Mouse (Mus musculus) spleen, adult 18-20 months (tissue): ENCODE data around the gene Kmt2e.

Experiments used
- DNase-seq, 2 experiments: peaks; one replicate each; pipeline ENCODE4 v3.0.0; 2022; ENCODE audit warnings: mixed read lengths in 2 of 2

Kmt2e gene

DNA sequence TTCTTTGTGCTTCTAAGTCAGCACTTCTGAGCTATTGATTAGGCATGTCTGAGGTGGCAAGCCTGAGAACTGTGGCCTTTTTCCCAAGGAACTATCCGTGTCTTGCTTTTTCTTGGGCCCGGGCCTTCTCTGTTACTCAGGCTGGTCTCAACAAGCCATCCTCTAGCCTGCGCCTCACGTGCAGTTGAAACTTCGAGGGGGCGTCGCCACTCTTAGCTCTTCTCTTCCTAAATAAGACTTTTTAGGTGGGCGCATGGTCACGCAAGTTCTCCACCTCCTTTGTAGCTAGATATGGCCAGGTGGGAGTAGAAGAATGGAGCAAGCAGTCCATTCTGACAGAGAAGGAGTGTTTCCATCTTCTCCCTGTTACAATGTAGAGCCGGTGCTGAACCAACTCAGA lies 22.6 kb upstream of the Kmt2e start:
- DNase-seq, result no peak

DNA sequence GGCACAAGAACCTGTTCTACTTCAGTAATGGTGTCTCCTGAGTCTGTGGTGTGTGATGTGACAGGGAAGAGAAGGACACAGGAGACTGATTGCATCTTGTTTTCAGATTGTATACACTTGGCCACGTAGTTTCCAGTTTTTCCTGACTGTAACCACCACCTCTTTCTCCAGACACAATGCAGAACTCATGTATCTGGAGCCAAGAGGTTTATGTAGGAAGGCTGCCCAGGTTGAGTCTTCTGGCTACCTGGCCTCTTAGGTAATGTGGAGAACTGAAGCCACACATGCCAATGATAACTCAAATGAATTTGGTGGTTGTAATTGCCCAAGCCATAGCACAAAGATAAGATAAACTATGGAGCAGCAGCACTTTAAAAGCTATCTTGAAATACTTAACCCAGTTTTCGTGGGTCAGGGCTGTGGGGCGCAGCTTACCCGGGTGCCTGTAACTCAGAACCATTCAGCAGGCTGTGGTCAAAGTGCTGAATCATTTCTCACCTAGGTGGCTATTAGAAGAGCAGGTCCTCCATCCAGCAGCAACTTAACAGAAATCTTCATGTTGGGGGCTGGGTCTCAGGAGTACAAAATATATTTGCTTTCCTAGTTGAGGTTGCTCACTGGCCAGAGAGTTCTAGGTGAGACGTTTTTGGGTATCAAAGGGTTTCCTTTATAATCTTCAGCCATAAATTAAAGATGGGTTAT lies 21.8 kb upstream of the Kmt2e start:
- DNase-seq, result no peak

GRCm38 (mm10) chr5:23413058-23413457 lies 21.2 kb upstream of the Kmt2e start:
- DNase-seq, result no peak

DNA sequence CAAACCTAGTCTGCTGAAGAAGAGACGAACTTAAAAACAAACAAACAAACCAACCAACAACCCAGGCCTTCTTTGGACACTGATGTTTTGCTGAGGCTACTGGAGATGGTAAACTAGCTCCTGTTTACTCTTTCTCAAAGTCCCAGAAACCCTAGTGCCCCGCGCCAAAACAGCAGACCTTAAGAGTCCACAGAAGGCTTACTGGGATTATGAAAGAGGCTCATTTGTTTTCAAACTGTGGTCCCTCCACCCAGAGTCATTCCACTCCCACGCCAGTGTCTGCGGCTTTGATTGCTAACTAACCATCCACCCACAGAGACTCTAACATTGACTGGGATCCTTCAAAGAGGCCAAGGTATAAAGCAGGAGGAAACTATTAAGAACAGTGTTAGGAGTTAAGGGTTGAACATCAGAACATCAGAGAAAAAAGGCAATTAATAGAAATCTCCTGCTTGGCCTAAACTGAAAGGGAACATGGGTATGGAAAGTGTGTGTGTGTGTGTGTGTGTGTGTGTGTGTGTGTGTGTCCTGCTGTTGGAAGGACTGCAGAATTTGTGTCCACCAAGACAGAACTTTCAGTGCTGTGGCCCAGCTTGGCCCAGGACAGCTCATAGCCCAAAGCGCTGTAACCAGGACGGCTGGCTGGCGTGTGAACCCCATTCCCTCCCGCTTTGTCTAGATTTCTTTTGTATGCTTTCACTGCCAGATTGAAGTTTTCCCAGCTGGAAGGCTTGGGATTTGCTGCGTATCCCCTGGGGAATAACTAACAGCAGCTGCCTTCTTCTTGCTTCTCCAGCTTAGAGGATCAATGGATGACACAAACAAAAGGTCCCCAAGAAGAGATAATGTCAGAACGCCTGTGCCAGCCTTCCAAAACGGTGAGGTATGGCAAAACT lies 20.4 kb upstream of the Kmt2e start:
- no peak for DNase-seq

DNA sequence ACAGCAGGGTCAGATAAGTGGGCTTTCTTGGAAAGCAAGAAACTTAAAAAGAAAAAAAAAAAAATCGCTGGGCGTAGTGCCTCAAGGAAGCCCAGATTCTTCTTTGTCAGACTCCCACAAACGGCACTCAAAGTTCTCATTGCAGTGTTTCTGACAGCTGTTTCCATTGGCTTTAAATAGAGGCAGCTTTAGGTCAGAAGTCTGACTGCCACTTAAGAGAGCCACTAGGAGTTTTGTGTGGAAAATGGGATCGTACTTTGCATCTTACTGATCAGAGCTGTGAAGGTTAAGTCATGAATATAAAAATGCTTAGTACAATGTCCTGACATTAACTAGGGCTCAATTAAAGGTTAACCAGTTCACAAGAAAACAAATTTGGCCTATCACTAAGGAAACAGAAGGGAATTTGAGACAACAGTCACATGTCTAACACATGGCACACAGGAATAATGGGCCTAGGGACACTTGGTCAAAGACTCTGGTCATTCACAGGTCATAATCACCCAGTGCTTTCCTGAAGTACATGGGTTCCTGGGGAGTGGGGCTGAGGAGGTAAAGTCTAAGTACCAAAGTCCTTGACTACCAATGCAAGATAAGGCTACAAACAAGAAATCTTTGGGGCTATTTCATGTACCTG lies 19.6 kb upstream of the Kmt2e start:
- no peak for DNase-seq

- no peak for DNase-seq
Measured at GRCm38 (mm10) chr5:23415571-23416285, 18.5 kb upstream of the Kmt2e start.

DNA sequence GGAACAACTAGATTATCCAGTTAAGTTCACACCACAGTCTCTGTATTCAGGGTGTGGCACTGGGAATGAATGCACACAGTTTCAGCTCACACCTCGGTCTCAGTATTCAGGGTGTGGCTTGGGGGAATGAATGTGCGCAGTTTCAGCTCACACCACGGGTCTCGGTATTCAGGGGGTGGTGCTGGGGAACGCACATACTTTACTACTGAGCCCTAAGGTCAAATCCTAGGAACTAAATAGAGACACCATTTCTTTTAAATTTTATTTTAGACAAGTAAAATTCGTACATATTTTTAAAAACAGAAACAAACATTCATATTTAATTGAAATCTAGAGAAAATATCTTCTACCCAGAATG lies 18.0 kb upstream of the Kmt2e start:
- DNase-seq, result no peak

GRCm38 (mm10) chr5:23417716-23418115 lies 16.5 kb upstream of the Kmt2e start:
- DNase-seq, result no peak

- DNase-seq, result peak; percentile 83
Measured at GRCm38 (mm10) chr5:23418147-23418781, 16.0 kb upstream of the Kmt2e start.

- no peak for DNase-seq
Measured at GRCm38 (mm10) chr5:23418797-23419595, 15.2 kb upstream of the Kmt2e start.

DNA sequence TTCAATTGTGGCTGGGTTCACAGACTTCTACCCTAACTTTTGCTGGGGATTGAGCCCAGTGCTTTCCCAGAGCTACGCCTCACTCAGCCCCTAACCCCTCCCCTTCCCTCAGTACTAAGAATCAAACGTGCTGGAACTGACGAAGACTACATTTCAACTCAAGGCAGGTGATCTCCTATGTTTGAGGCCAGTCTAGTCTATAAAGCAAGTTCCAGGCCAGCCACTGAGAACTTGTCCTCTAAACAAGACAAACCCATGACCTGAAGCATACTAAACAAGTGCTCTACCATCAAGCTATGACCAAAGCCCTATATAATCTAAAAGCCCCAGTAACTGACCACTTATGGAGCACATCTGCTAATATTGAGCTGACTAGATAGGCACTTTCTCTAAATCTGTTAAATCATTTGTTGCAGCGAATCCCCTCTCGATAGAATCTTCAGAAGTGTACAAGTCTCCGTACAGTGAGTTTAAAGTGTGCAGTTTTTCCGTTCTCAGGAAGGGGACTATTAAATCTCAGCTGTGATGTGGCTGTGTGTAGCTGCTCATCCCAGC lies 14.5 kb upstream of the Kmt2e start:
- DNase-seq, result no peak

DNA sequence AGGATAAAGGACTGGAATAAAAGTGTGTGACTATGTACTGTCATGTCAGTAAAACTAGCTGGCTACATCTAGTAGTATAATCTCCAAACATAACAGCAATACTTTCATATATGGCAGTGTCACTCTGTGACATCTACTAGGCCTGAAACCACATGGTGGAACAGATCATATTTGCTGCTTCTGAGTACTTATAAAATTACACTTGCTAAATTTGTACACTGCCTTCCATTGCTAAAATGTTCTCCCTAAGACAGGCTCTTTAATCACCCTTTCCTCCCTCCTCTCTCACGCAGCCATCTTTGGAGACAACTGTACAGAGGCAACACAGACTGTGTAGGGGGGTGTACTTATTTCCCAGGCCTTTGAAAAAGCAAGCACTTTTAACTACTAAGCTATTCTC lies 13.8 kb upstream of the Kmt2e start:
- no peak for DNase-seq

DNA sequence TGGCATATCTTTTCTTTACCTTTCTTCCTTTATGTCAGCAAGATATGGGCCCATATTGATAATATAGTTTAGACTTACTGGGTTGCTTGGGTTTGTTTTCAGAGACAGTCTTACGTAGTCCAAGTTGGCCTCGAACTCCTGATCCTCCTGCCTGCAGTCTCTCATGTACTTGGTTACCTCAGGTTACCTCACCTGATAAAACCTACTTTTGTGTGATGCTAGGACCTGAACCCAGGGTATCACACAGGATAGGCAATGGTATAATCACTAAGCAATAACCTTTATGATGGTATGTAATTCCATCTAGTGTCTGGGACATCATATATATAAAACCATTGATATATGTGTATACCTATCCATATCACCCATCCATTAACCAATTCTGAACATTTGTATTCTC lies 12.8 kb upstream of the Kmt2e start:
- no peak for DNase-seq

- DNase-seq, result no peak
Measured at GRCm38 (mm10) chr5:23423036-23423435, 11.2 kb upstream of the Kmt2e start.

- DNase-seq, result no peak
Measured at GRCm38 (mm10) chr5:23427501-23427900, 6.7 kb upstream of the Kmt2e start.

DNA sequence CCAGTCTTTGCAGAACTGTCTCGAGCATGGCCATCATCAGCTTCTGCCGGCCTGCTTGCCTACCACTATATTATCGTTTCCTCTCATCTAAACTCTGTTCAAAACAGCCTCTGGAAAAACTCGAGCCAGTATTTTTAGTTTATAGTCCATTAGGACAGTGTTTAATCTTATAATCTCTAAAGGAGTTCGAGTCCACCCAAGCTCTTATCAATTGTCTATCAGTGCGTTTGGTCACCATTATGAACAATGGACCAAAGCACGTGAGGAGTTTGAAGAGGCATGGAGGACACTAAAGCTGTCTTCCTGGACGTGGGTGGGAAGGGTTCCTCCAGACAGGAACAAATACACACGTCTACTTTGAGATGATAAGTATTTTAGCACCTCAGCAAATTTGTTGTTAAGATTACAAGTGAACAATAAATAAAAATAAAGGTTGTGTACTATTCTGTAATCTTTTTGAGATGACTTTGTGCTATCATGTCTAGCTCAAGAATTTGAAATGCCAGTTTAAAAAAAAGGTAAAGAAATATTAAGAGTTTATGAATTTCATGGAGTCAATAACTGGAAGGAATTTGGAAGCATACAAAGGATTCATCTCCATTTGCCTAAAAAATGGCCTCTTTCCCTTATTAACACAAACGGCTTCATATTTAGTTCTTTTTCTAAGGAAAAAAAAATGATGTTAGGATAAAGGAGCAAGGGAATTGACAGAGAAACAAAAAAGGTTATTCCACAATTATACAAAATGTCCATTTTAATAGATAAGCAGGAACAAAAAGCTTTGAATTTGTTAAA lies 3.0 kb upstream of the Kmt2e start:
- DNase-seq, result no peak

- no peak for DNase-seq
Measured at GRCm38 (mm10) chr5:23431948-23432707, 2.1 kb upstream of the Kmt2e start.

GRCm38 (mm10) chr5:23432708-23433645 lies 1.3 kb upstream of the Kmt2e start:
- DNase-seq, result peak; percentile 93 to 98
